Mouse (Mus musculus) neural tube, embryonic 12.5 days (tissue): ENCODE data around the gene Tpm1. TPM values are rescaled to one million over a fixed set of nuclear protein-coding genes. Genes with fewer than 3 reads are reported as not detected.

ENCODE experiments used
- polyA plus RNA-seq: library from polyadenylated mRNA; unstranded; fragments of >200 nt; fragmentation: Nextera tagmentation; extraction: Ambion mirVana; gene quantifications from 2 replicates; pipeline ENCODE4 v1.2.1, GENCODE M21; 2016

Tpm1 gene
- polyA plus RNA-seq, 1 experiment from 2014 or later, result 300 TPM

Other genes with a start within 250 kb of the Tpm1 start
- gene Aph1c, start 214.7 kb downstream of the Tpm1 start, polyA plus RNA-seq, result 2.0 and 2.2 TPM in 2 replicates
- 32.0 and 33.4 TPM in 2 replicates for gene Rab8b, start 129.7 kb downstream of the Tpm1 start, polyA plus RNA-seq
- gene Rps27l, start 103.3 kb downstream of the Tpm1 start, polyA plus RNA-seq, result 462 and 496 TPM in 2 replicates
- 11.6 and 13.9 TPM in 2 replicates for gene Lactb, start 73.9 kb downstream of the Tpm1 start, polyA plus RNA-seq